Mouse (Mus musculus) olfactory bulb, adult 2 months (tissue): ENCODE data around the gene Kcns1.

Experiments
- CTCF ChIP-seq: fragments of 200-500 bp; IDR thresholded peaks from 2 replicates; pipeline ENCODE4 v1.5.1; 2012; ENCODE audit warnings: low read depth, mild to moderate bottlenecking, low read length, moderate library complexity; ENCODE audit not compliant: insufficient read depth
- POLR2A ChIP-seq: fragments of 200-500 bp; IDR thresholded peaks from 2 replicates; pipeline ENCODE4 v1.6.1; 2012; ENCODE audit warnings: mild to moderate bottlenecking, low read depth, low read length, moderate library complexity; ENCODE audit not compliant: insufficient read depth

- TF ChIP-seq CTCF, result no peak
- TF ChIP-seq POLR2A, result no peak
Measured at GRCm38 (mm10) chr2:164196700-164196990, 25.7 kb upstream of the Kcns1 start.
